Mouse (Mus musculus): ENCODE data around the gene Rabgap1l. TPM values are rescaled to one million over a fixed set of nuclear protein-coding genes. Genes with fewer than 3 reads are reported as not detected.

The Rabgap1l gene
- polyA plus RNA-seq, 1 experiment: 56.5 TPM

DNA sequence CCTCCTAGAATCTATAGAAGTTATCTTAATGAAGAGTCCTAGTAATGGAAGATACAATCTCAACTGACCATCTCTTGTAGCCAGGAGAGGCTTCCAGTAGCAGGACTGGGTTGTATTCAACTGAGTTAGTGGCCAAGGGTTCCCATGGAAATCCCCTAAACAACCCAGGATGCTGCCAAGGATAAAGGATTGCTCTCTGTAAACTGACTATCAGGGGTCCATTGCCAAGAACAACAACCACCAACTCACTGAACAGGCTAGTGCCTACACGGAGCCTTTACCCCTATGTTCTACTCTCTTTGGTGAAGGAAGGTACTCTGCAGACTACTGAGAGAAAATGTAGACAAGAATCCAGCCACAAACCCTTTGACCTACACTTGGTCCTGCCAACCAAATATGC, 18.8 kb downstream of the Rabgap1l start:
- H3K27me3 ChIP-seq (ENCODE audit: control insufficient read depth, insufficient read depth, low read length): no peaks in the 10 kb centered on the region
- TF ChIP-seq POLR2A (IDR thresholded peaks at IDR 0.05; ENCODE audit: control insufficient read depth, extremely low read depth, insufficient read depth, low read length, poor library complexity) (no peak), CTCF (IDR thresholded peaks at IDR 0.05; ENCODE audit: borderline replicate concordance, control insufficient read depth, extremely low read depth, insufficient read depth, low read length, poor library complexity) (no peak)
- no peak overlapping the region for H3K27ac ChIP-seq (ENCODE audit: control insufficient read depth, insufficient read depth, low read length)
- no peaks in the 10 kb centered on the region for H3K36me3 ChIP-seq (ENCODE audit: control insufficient read depth, insufficient read depth, low read length)
- 96% methylated on average over 1 of the region's 1 CpGs for WGBS
- H3K4me3 ChIP-seq (ENCODE audit: control insufficient read depth, insufficient read depth, low read length): no peak overlapping the region
- no peak for DNase-seq
- H3K4me1 ChIP-seq (replicated peaks; ENCODE audit: control insufficient read depth, insufficient read depth, low read length): no peaks in the 10 kb centered on the region

DNA sequence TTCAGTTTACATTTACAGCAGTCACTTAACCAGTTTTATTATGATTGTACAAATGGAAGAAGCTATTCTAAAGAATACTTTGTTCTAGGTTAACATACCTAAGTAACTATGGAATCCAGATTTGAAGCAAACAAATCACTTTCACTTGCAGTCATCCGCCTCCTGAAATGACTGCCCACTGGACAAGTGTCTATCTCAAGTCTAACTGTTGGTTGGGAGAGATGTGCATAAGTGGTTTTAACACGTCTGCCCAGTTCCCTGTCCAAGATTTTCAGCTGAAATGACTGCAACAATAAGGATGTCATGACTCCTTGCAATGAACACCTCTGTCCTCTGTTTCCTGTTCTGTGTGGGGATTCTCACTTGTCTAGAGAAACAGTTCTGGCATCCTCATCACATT, 27.4 kb downstream of the Rabgap1l start:
- DNase-seq: no peak
- H3K36me3 ChIP-seq (ENCODE audit: control insufficient read depth, insufficient read depth, low read length): no peaks in the 10 kb centered on the region
- no peaks in the 10 kb centered on the region for H3K4me1 ChIP-seq (replicated peaks; ENCODE audit: control insufficient read depth, insufficient read depth, low read length)
- 91% methylated on average over 2 of the region's 2 CpGs for WGBS
- TF ChIP-seq CTCF (IDR thresholded peaks at IDR 0.05; ENCODE audit: borderline replicate concordance, control insufficient read depth, extremely low read depth, insufficient read depth, low read length, poor library complexity) (no peak), POLR2A (IDR thresholded peaks at IDR 0.05; ENCODE audit: control insufficient read depth, extremely low read depth, insufficient read depth, low read length, poor library complexity) (no peak)
- no peaks in the 10 kb centered on the region for H3K27me3 ChIP-seq (ENCODE audit: control insufficient read depth, insufficient read depth, low read length)
- H3K4me3 ChIP-seq (ENCODE audit: control insufficient read depth, insufficient read depth, low read length): no peak overlapping the region
- H3K27ac ChIP-seq (ENCODE audit: control insufficient read depth, insufficient read depth, low read length): no peak overlapping the region

DNA sequence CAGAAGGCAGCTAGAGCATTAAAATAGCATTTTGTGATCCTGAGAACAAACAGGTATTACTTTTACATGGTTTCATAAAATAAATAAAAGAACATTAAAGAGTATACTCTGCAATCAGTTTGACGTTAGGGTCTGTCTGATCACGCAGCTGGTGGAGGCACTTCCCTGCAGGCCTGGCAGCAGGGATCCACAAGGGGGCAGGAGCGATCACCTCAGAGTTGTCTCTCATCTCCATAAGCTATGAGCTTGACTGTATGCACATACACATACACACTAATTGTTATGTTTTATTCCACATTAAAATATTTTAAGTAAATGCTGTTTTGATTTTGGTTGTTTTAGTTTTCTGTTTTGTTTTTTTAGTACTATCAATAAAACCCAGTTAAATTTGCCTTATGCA, 34.8 kb downstream of the Rabgap1l start:
- H3K27me3 ChIP-seq (ENCODE audit: control insufficient read depth, insufficient read depth, low read length): no peaks in the 10 kb centered on the region
- no peaks in the 10 kb centered on the region for H3K4me1 ChIP-seq (replicated peaks; ENCODE audit: control insufficient read depth, insufficient read depth, low read length)
- 43% methylated on average over 3 of the region's 3 CpGs for WGBS
- no peaks in the 10 kb centered on the region for H3K36me3 ChIP-seq (ENCODE audit: control insufficient read depth, insufficient read depth, low read length)
- DNase-seq: peak; percentile 75
- peak; percentile 82 for TF ChIP-seq CTCF (IDR thresholded peaks at IDR 0.05; ENCODE audit: borderline replicate concordance, control insufficient read depth, extremely low read depth, insufficient read depth, low read length, poor library complexity)
- no peak for TF ChIP-seq POLR2A (IDR thresholded peaks at IDR 0.05; ENCODE audit: control insufficient read depth, extremely low read depth, insufficient read depth, low read length, poor library complexity)
- no peak overlapping the region for H3K27ac ChIP-seq (ENCODE audit: control insufficient read depth, insufficient read depth, low read length)
- H3K4me3 ChIP-seq (ENCODE audit: control insufficient read depth, insufficient read depth, low read length): no peak overlapping the region

DNA sequence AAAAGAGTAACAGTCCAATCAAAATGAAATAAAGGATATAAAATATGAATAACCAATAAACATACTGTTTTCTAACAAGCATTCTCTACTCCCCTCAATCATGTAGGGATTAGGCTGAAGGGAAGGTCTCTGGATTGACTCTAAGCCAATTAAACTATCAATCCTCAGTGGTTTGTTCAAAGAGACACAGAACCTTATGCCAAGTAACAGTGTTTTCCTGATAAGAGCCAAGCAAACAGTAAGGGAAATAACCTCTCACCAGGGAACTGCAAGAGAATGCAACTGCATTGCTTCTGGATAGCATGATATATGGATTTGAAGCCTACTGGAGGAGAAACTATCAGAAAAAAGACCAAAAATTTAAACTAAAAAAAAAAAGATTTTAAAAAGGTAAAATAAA, 37.7 kb downstream of the Rabgap1l start:
- H3K4me1 ChIP-seq (replicated peaks; ENCODE audit: control insufficient read depth, insufficient read depth, low read length): no peaks in the 10 kb centered on the region
- no peak for DNase-seq
- no peak for TF ChIP-seq POLR2A (IDR thresholded peaks at IDR 0.05; ENCODE audit: control insufficient read depth, extremely low read depth, insufficient read depth, low read length, poor library complexity)
- no peak for TF ChIP-seq CTCF (IDR thresholded peaks at IDR 0.05; ENCODE audit: borderline replicate concordance, control insufficient read depth, extremely low read depth, insufficient read depth, low read length, poor library complexity)
- no peak overlapping the region for H3K27ac ChIP-seq (ENCODE audit: control insufficient read depth, insufficient read depth, low read length)
- H3K4me3 ChIP-seq (ENCODE audit: control insufficient read depth, insufficient read depth, low read length): no peak overlapping the region
- H3K27me3 ChIP-seq (ENCODE audit: control insufficient read depth, insufficient read depth, low read length): no peaks in the 10 kb centered on the region
- H3K36me3 ChIP-seq (ENCODE audit: control insufficient read depth, insufficient read depth, low read length): no peaks in the 10 kb centered on the region

DNA sequence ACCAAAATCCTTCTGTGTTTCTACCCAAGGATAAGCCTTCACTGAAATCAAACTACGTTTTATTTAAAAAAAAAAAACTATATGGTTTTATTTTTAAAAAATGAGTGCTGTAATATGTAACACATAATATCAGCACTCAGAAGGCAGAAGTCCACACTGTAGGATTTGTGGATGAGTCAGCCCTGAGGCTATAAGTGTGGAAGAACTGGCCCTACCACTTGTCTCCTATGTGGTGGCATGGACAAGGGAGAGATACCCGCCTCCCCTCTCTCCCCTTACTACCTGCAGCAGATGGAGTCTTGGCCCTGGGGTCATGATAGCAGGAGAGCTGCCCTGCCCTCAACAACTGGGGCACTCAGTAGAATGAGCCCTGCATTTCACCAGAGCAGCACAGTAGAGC, 42.4 kb downstream of the Rabgap1l start:
- no peak for DNase-seq
- Histone ChIP-seq H3K27me3 (ENCODE audit: control insufficient read depth, insufficient read depth, low read length) (no peaks in the 10 kb centered on the region), H3K4me3 (ENCODE audit: control insufficient read depth, insufficient read depth, low read length) (no peak overlapping the region), H3K27ac (ENCODE audit: control insufficient read depth, insufficient read depth, low read length) (no peak overlapping the region), H3K4me1 (replicated peaks; ENCODE audit: control insufficient read depth, insufficient read depth, low read length) (no peaks in the 10 kb centered on the region), H3K36me3 (ENCODE audit: control insufficient read depth, insufficient read depth, low read length) (no peaks in the 10 kb centered on the region)
- TF ChIP-seq POLR2A (IDR thresholded peaks at IDR 0.05; ENCODE audit: control insufficient read depth, extremely low read depth, insufficient read depth, low read length, poor library complexity): no peak
- TF ChIP-seq CTCF (IDR thresholded peaks at IDR 0.05; ENCODE audit: borderline replicate concordance, control insufficient read depth, extremely low read depth, insufficient read depth, low read length, poor library complexity): no peak
- 98% methylated on average over 2 of the region's 2 CpGs for WGBS

DNA sequence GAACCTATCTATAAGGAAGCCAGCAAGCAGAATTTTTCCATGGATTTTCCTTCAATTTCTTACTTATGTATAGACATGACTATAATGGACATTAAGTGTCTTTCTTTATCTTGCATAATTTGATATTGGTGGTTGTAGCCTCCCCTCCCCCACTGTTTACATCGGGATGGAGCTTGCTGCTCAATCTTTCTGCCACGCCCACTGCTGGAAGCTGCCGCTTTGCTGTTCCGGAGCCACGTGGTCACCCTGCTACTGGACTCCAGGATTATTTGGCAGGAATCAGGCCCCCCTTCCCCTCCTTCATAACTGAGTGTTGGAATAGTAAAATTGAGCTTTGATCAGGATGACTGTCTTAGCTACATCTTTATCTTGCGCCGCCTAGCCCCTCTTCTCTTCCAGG, 46.2 kb downstream of the Rabgap1l start:
- 83% methylated on average over 7 of the region's 7 CpGs for whole genome bisulfite sequencing
- Histone ChIP-seq H3K27me3 (ENCODE audit: control insufficient read depth, insufficient read depth, low read length) (no peaks in the 10 kb centered on the region), H3K4me3 (ENCODE audit: control insufficient read depth, insufficient read depth, low read length) (no peak overlapping the region), H3K27ac (ENCODE audit: control insufficient read depth, insufficient read depth, low read length) (no peak overlapping the region), H3K4me1 (replicated peaks; ENCODE audit: control insufficient read depth, insufficient read depth, low read length) (no peaks in the 10 kb centered on the region), H3K36me3 (ENCODE audit: control insufficient read depth, insufficient read depth, low read length) (no peaks in the 10 kb centered on the region)
- no peak for TF ChIP-seq POLR2A (IDR thresholded peaks at IDR 0.05; ENCODE audit: control insufficient read depth, extremely low read depth, insufficient read depth, low read length, poor library complexity)
- TF ChIP-seq CTCF (IDR thresholded peaks at IDR 0.05; ENCODE audit: borderline replicate concordance, control insufficient read depth, extremely low read depth, insufficient read depth, low read length, poor library complexity): no peak
- no peak for DNase-seq

DNA sequence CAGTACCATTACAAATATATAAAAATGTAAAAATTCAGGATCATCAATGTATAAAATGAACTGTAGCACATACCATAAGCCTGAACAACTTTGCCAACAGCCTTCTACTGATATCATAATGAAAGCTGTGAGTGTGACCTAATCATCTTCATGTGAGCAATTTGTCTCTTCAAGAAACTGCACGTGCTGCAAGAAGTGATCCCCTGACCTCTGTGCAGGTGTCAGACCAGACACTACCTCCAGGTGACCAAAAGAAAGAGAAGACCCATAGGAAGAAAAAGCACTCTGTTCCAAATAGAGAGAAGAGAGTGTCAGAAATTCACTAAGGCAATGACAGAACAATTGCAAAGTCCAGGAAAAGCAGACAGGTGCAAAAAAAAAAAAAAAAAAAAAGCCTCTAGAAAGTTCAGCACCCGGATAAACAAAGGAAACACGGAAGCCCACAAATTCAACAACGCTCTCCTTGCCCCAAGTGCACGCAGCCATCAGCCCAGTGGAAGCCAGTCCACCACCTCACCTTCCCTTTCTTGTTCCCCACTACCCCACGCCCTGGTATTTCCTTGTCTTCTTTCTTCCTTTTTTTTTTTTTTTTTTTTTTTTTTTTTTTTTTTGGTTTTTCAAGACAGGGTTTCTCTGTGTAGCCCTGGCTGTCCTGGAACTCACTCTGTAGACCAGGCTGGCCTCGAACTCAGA, 47.6 kb downstream of the Rabgap1l start:
- TF ChIP-seq CTCF (IDR thresholded peaks at IDR 0.05; ENCODE audit: borderline replicate concordance, control insufficient read depth, extremely low read depth, insufficient read depth, low read length, poor library complexity): no peak
- TF ChIP-seq POLR2A (IDR thresholded peaks at IDR 0.05; ENCODE audit: control insufficient read depth, extremely low read depth, insufficient read depth, low read length, poor library complexity): no peak

More for the DNA sequence above, 47.6 kb downstream of the Rabgap1l start:
- H3K27ac ChIP-seq (ENCODE audit: control insufficient read depth, insufficient read depth, low read length): no peak overlapping the region
- no peaks in the 10 kb centered on the region for H3K4me1 ChIP-seq (replicated peaks; ENCODE audit: control insufficient read depth, insufficient read depth, low read length)
- H3K36me3 ChIP-seq (ENCODE audit: control insufficient read depth, insufficient read depth, low read length): no peaks in the 10 kb centered on the region
- 69% methylated on average over 7 of the region's 7 CpGs for WGBS
- no peaks in the 10 kb centered on the region for H3K27me3 ChIP-seq (ENCODE audit: control insufficient read depth, insufficient read depth, low read length)
- no peak overlapping the region for H3K4me3 ChIP-seq (ENCODE audit: control insufficient read depth, insufficient read depth, low read length)
- DNase-seq: no peak

All from thymus, adult 2 months (tissue).